Mouse (Mus musculus) B cell, adult 67 days (primary cell): ENCODE data around the gene Supt20. TPM values are rescaled to one million over a fixed set of nuclear protein-coding genes. Genes with fewer than 3 reads are reported as not detected.

Experiments used
- total RNA-seq, 2 experiments: library from RNA; stranded (reverse); gene quantifications; 4 replicates each; pipeline ENCODE4 v1.2.4; 2023

The Supt20 gene
- 100 to 1,000 TPM; 167 to 193 TPM for total RNA-seq

GRCm38 (mm10) chr3:54692202-54693055, at the start of gene Supt20:
TSS of gene Supt20 (plus strand) at chr3:54692807.

DNA sequence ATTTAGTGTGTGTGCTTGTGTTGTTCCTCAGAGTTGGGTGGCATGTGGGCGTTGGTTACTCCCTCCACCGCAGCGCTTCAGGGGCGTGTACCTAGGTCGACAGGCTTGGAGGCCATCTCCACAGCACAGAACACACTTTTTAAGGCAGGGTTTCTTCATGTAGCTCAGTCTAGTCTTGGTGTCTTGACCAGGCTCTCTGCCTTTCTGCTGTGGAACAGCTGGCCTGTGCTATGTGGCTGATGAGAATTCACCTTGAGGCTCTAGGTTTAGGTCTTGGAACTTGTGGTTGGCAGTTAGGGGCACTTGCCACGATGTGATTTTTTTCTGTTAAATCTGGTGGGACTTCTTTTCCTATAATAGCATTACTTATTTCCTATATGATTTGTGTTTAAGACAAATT, 21.6 kb downstream of the Supt20 start, which contains the start of gene Gm21958:
TSS of gene Gm21958 (minus strand) at position 101 of the 400 bp plus-strand sequence.

DNA sequence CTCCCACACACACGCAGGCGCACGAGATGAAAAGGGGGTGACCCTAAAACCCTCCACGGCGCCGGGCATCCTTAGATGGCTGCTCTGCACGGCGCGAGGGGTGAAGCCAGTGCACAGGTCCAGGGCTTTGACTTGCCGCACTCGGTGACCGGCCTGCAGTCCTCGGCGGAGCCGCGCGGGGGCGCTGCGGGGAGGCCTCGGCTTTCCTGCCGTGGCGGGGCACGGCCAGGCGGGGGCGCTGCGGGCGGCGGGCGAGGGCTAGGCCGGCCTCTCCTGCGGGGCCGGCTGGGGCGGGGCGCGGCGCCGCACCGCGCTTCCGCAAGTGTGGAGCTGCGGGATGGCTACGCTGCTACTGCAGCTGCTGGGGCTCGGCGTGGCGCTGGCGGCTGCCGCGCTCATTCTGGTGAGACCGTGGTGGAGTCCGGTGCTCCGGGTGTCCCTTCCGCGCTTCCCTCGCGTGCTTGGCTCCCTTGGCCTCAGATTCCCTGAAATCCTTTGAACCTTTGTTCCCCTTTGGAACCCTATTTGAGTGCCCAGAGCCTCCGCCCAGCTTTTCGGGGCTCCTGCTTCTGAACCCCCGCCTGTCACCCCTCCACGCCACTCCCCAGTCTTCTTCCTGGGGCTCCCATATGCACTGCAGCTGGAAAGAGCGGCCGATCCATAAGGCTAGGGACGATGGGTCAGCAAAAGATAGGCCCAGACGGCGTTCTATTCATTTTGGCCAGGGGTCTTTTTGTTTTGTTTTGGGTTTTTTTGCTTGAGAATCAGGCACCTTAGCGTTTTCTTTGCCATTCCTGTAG, 42.8 kb downstream of the Supt20 start, which contains the start of the genes Exosc8 and Alg5:
TSS of gene Exosc8 (minus strand) at position 147 of the 800 bp plus-strand sequence.
TSS of gene Alg5 (plus strand) at position 293 of the 800 bp plus-strand sequence.

GRCm38 (mm10) chr3:54755145-54756041, 62.8 kb downstream of the Supt20 start, which contains the start of gene Smad9:
TSS of gene Smad9 (plus strand) at chr3:54755582.

Other genes with a start within 250 kb of the Supt20 start
- gene Gm21958, start 21.5 kb downstream of the Supt20 start, total RNA-seq, result not detected
- 10 to 100 TPM; 81.3 to 93.0 TPM for gene Exosc8, start 42.6 kb downstream of the Supt20 start, total RNA-seq
- 10 to 100 TPM; 24.0 to 29.7 TPM for gene Alg5, start 42.7 kb downstream of the Supt20 start, total RNA-seq
- gene Smad9, start 62.8 kb downstream of the Supt20 start, total RNA-seq, result not detected
- gene Rfxap, start 115.0 kb downstream of the Supt20 start, total RNA-seq, result 10 to 100 TPM; 31.4 to 37.6 TPM
- not detected for gene Sertm1, start 223.1 kb downstream of the Supt20 start, total RNA-seq